Mouse (Mus musculus) layer of hippocampus, adult 2 months (tissue): Measurements from ENCODE around the gene Gm45717. TPM values are rescaled to one million over a fixed set of nuclear protein-coding genes. Genes with fewer than 3 reads are reported as not detected.

Experiments used
- DNase-seq, 2 experiments: peaks; one replicate each; pipeline ENCODE4 v3.0.0; 2022; ENCODE audit warnings: low spot score in 2 of 2
- H3K27ac ChIP-seq: fragments of 200-600 bp; 2 replicates; pipeline ENCODE4 v1.8.1; 2022
- H3K4me3 ChIP-seq: fragments of 200-600 bp; 2 replicates; pipeline ENCODE4 v1.8.1; 2022; ENCODE audit warnings: mild to moderate bottlenecking
- CTCF ChIP-seq: fragments of 200-600 bp; conservative IDR thresholded peaks from 2 replicates; pipeline ENCODE4 v1.8.1; 2022; ENCODE audit warnings: antibody characterized with exemption, mild to moderate bottlenecking, moderate library complexity
- long read RNA-seq, 2 experiments: library from polyadenylated mRNA; stranded (forward); transcript quantifications; one replicate each; pipeline ENCODE4 v2.0.0; 2021; ENCODE audit warnings: borderline mapping rate in 2 of 2
- total RNA-seq, 2 experiments: library from RNA; stranded (reverse); gene quantifications; 2 replicates each; pipeline ENCODE4 v1.2.3; 2021

Gene Gm45717
- total RNA-seq, result not detected
- long read RNA-seq, experiment 1, result 0 reads
- long read RNA-seq, experiment 2, result 0 reads

- DNase-seq, result peak in 1 of 2 experiments; percentile 23
- no peak for TF ChIP-seq CTCF
- Histone ChIP-seq H3K27ac (peak within 1 kb of the TSS; percentile 65), H3K4me3 (peak within 1 kb of the TSS; percentile 35)
Measured at GRCm38 (mm10) chr7:140955758-140956555, at the start of gene Gm45717, which contains the start of gene Ifitm2. Gene Gm45717 (minus strand): TSS chr7:140955937. Gene Ifitm2 (minus strand): TSS chr7:140955987.

- TF ChIP-seq CTCF, result no peak
- Histone ChIP-seq H3K27ac (no peak overlapping the region), H3K4me3 (no peak overlapping the region)
- DNase-seq, result no peak
Measured at GRCm38 (mm10) chr7:141003248-141004010, 47.7 kb upstream of the Gm45717 start.

GRCm38 (mm10) chr7:141000881-141001708, 45.4 kb upstream of the Gm45717 start:
- no peak overlapping the region for H3K27ac ChIP-seq
- no peak overlapping the region for H3K4me3 ChIP-seq
- DNase-seq, result no peak
- no peak for TF ChIP-seq CTCF

- no peak for TF ChIP-seq CTCF
- no peak overlapping the region for H3K27ac ChIP-seq
- H3K4me3 ChIP-seq, result no peak overlapping the region
- DNase-seq, result no peak
Measured at GRCm38 (mm10) chr7:140998853-140999700, 43.3 kb upstream of the Gm45717 start.

- TF ChIP-seq CTCF, result no peak
- no peak overlapping the region for H3K4me3 ChIP-seq
- H3K27ac ChIP-seq, result no peak overlapping the region
- DNase-seq, result no peak
Measured at GRCm38 (mm10) chr7:140997817-140998216, 42.1 kb upstream of the Gm45717 start.

GRCm38 (mm10) chr7:140991117-140991689, 35.5 kb upstream of the Gm45717 start:
- Histone ChIP-seq H3K4me3 (no peak overlapping the region), H3K27ac (no peak overlapping the region)
- TF ChIP-seq CTCF, result no peak
- no peak for DNase-seq

- TF ChIP-seq CTCF, result no peak
- Histone ChIP-seq H3K4me3 (no peak overlapping the region), H3K27ac (no peak overlapping the region)
- DNase-seq, result no peak
Measured at GRCm38 (mm10) chr7:140990622-140991021, 34.9 kb upstream of the Gm45717 start.

GRCm38 (mm10) chr7:140990185-140990584, 34.4 kb upstream of the Gm45717 start:
- DNase-seq, result no peak
- TF ChIP-seq CTCF, result no peak
- Histone ChIP-seq H3K27ac (no peak overlapping the region), H3K4me3 (no peak overlapping the region)

GRCm38 (mm10) chr7:140989022-140989421, 33.3 kb upstream of the Gm45717 start:
- Histone ChIP-seq H3K4me3 (no peak overlapping the region), H3K27ac (no peak overlapping the region)
- TF ChIP-seq CTCF, result no peak
- DNase-seq, result no peak

- TF ChIP-seq CTCF, result no peak
- Histone ChIP-seq H3K27ac (no peak overlapping the region), H3K4me3 (no peak overlapping the region)
- peak; percentile 25 to 43 for DNase-seq
Measured at GRCm38 (mm10) chr7:140987182-140988138, 31.7 kb upstream of the Gm45717 start.
